Mouse (Mus musculus): ENCODE data around the gene Tspan12.

DNA sequence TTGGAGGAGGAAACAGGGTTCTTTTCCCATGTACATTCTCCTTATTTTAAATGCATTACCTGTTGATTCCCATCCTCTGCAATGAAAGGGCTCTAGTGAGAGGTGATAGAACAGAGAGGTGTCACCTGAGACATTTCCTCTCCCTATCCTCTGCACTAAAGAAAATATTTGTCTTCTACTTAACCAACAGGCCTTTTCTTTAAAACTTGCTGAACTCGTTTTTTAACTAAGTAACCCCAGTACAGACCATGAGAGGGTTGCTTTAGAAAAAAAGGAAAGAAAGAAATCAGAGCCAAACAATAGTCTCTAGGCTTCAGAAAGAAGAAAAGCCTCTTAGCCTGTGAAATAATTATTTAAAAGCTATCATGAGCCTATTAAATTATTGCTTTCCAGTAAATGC lies 11.2 kb upstream of the Tspan12 start:
- no peak for TF ChIP-seq CTCF (IDR thresholded peaks at IDR 0.05; ENCODE audit: control insufficient read depth, insufficient read depth, low read length)
- TF ChIP-seq POLR2A (IDR thresholded peaks at IDR 0.05; ENCODE audit: borderline replicate concordance, control insufficient read depth, low read depth, low read length), result no peak

All from bone marrow, adult 2 months (tissue).